Mouse (Mus musculus) CH12.LX (cell line): ENCODE data around the gene Tmem178. TPM values are rescaled to one million over a fixed set of nuclear protein-coding genes. Genes with fewer than 3 reads are reported as not detected.

ENCODE experiments used
- DNase-seq: peaks from one replicate; pipeline ENCODE4 v3.0.0-alpha.2; 2013; ENCODE audit errors: extremely low read depth
- H3K27ac ChIP-seq: 2 replicates; pipeline ENCODE4 v1.5.1; 2012; ENCODE audit warnings: low read depth, mild to moderate bottlenecking, control low read depth, moderate library complexity; ENCODE audit not compliant: insufficient read depth
- H3K27me3 ChIP-seq: replicated peaks from 2 replicates; pipeline ENCODE3; 2012; ENCODE audit warnings: inconsistent platforms
- H3K36me3 ChIP-seq, 2 experiments: replicated peaks in 1 of 2; 2 replicates each; pipeline versions ENCODE3 to v1.6.1; 2012; ENCODE audit warnings: inconsistent platforms in 1 of 2, low read length in 1 of 2, mild to moderate bottlenecking in 1 of 2, mixed read lengths in 1 of 2, moderate library complexity in 1 of 2; ENCODE audit not compliant: control insufficient read depth in 1 of 2, insufficient read depth in 1 of 2
- H3K4me1 ChIP-seq, 2 experiments: 2 replicates each; pipeline ENCODE4 v1.6.1; 2012; ENCODE audit warnings: inconsistent platforms in 1 of 2, moderate library complexity in 1 of 2; ENCODE audit not compliant: insufficient read depth in 2 of 2, control insufficient read depth in 1 of 2
- H3K4me2 ChIP-seq: 2 replicates; pipeline ENCODE4 v1.6.1; 2012; ENCODE audit warnings: low read depth, mild to moderate bottlenecking, control low read depth; ENCODE audit not compliant: poor library complexity, insufficient read depth, severe bottlenecking
- H3K4me3 ChIP-seq, 3 experiments: fragments of 150-350 bp in 1 of 3; sonication (generic) in 1 of 3; replicated peaks in 1 of 3; 2 replicates each; pipeline versions ENCODE3 to v1.5.1; 2011 to 2012; ENCODE audit warnings: low read depth in 2 of 3, low read length in 2 of 3, mild to moderate bottlenecking in 2 of 3, moderate library complexity in 2 of 3, control low read depth in 1 of 3, improper control_type of control experiment in 1 of 3, inconsistent platforms in 1 of 3, mixed read lengths in 1 of 3; ENCODE audit not compliant: poor library complexity in 1 of 3
- H3K79me2 ChIP-seq: replicated peaks from 2 replicates; pipeline ENCODE4 v1.6.1; 2012; ENCODE audit warnings: mild to moderate bottlenecking, moderate library complexity; ENCODE audit not compliant: control insufficient read depth, poor library complexity, insufficient read depth, severe bottlenecking; ENCODE audit errors: extremely low read depth
- H3K9ac ChIP-seq: 2 replicates; pipeline ENCODE4 v1.6.1; 2012; ENCODE audit warnings: low read depth, mild to moderate bottlenecking, control low read depth, moderate library complexity; ENCODE audit not compliant: insufficient read depth
- H3K9me3 ChIP-seq: replicated peaks from 2 replicates; pipeline ENCODE3; 2012; ENCODE audit warnings: low read length, inconsistent platforms, mixed read lengths
- BHLHE40 ChIP-seq: IDR thresholded peaks from 2 replicates; pipeline ENCODE4 v1.6.1; 2011; ENCODE audit warnings: mild to moderate bottlenecking, low read depth, low read length, improper control_type of control experiment
- CHD1 ChIP-seq: IDR thresholded peaks from 2 replicates; pipeline ENCODE4 v1.6.1; 2012; ENCODE audit warnings: low read depth, low read length, improper control_type of control experiment, inconsistent platforms
- E2F4 ChIP-seq: IDR thresholded peaks from 2 replicates; pipeline ENCODE4 v1.6.1; 2011; ENCODE audit warnings: low read depth, low read length, improper control_type of control experiment; ENCODE audit not compliant: insufficient replicate concordance
- ELF1 ChIP-seq: IDR thresholded peaks from 2 replicates; pipeline ENCODE4 v1.6.1; 2014; ENCODE audit warnings: low read depth, mild to moderate bottlenecking, inconsistent platforms, low read length, improper control_type of control experiment
- EP300 ChIP-seq: IDR thresholded peaks from 2 replicates; pipeline ENCODE4 v1.6.1; 2011; ENCODE audit warnings: low read length, improper control_type of control experiment
- ETS1 ChIP-seq: conservative IDR thresholded peaks from 2 replicates; pipeline ENCODE4 v1.6.1; 2012; ENCODE audit warnings: low read depth, mild to moderate bottlenecking, inconsistent platforms, low read length, improper control_type of control experiment, moderate library complexity
- HCFC1 ChIP-seq: IDR thresholded peaks from 2 replicates; pipeline ENCODE4 v1.6.1; 2012; ENCODE audit warnings: low read depth, mild to moderate bottlenecking, inconsistent platforms, low read length, improper control_type of control experiment
- JUND ChIP-seq: conservative IDR thresholded peaks from 2 replicates; pipeline ENCODE4 v1.6.1; 2011; ENCODE audit warnings: low read depth, low read length, improper control_type of control experiment
- KAT2A ChIP-seq: IDR thresholded peaks from 2 replicates; pipeline ENCODE4 v1.6.1; 2012; ENCODE audit warnings: low read length, improper control_type of control experiment, inconsistent platforms; ENCODE audit not compliant: insufficient replicate concordance
- MAX ChIP-seq: IDR thresholded peaks from 2 replicates; pipeline ENCODE4 v1.6.1; 2011; ENCODE audit warnings: low read length, improper control_type of control experiment
- MXI1 ChIP-seq: IDR thresholded peaks from 2 replicates; pipeline ENCODE4 v1.6.1; 2011; ENCODE audit warnings: mild to moderate bottlenecking, low read depth, low read length, improper control_type of control experiment
- NRF1 ChIP-seq: IDR thresholded peaks from 2 replicates; pipeline ENCODE4 v1.6.1; 2014; ENCODE audit warnings: low read depth, mild to moderate bottlenecking, inconsistent platforms, low read length, improper control_type of control experiment, moderate library complexity
- POLR2A ChIP-seq: IDR thresholded peaks from 2 replicates; pipeline ENCODE4 v1.6.1; 2011; ENCODE audit warnings: low read depth, mild to moderate bottlenecking, improper control_type of control experiment, low read length
- POLR2AphosphoS2 ChIP-seq: IDR thresholded peaks from 2 replicates; pipeline ENCODE4 v1.6.1; 2011; ENCODE audit warnings: low read depth, low read length, improper control_type of control experiment
- RAD21 ChIP-seq: IDR thresholded peaks from 2 replicates; pipeline ENCODE4 v1.6.1; 2011; ENCODE audit warnings: low read depth, mild to moderate bottlenecking, low read length, improper control_type of control experiment, moderate library complexity
- SIN3A ChIP-seq: IDR thresholded peaks from 2 replicates; pipeline ENCODE4 v1.6.1; 2012; ENCODE audit warnings: low read length, improper control_type of control experiment, inconsistent platforms
- SMC3 ChIP-seq: IDR thresholded peaks from 2 replicates; pipeline ENCODE4 v1.6.1; 2011; ENCODE audit warnings: low read depth, low read length, improper control_type of control experiment
- TBP ChIP-seq: conservative IDR thresholded peaks from 2 replicates; pipeline ENCODE4 v1.6.1; 2011; ENCODE audit warnings: low read depth, low read length, improper control_type of control experiment
- UBTF ChIP-seq: IDR thresholded peaks from 2 replicates; pipeline ENCODE4 v1.6.1; 2012; ENCODE audit warnings: low read depth, mild to moderate bottlenecking, inconsistent platforms, low read length, improper control_type of control experiment, moderate library complexity
- USF2 ChIP-seq: conservative IDR thresholded peaks from 2 replicates; pipeline ENCODE4 v1.6.1; 2011; ENCODE audit warnings: low read depth, low read length, improper control_type of control experiment
- ZMIZ1 ChIP-seq: IDR thresholded peaks from 2 replicates; pipeline ENCODE4 v1.6.1; 2012; ENCODE audit warnings: low read depth, mild to moderate bottlenecking, inconsistent platforms, low read length, improper control_type of control experiment
- ZNF384 ChIP-seq: IDR thresholded peaks from 2 replicates; pipeline ENCODE4 v1.6.1; 2012; ENCODE audit warnings: low read depth, low read length, improper control_type of control experiment, inconsistent platforms
- dilution Hi-C: fragments of 300-500 bp; cut with MboI; formaldehyde crosslinking; loops from 2 replicates; pipeline ENCODE4 v1.14.3; 2020; ENCODE audit warnings: low sequenced_read_pairs; ENCODE audit not compliant: extremely low pct_unique_long_range_greater_than_20kb, extremely low pct_ligation_motif_present
- in situ Hi-C: fragments of 300-500 bp; cut with MboI; formaldehyde crosslinking; loops from 3 replicates; pipeline ENCODE4 v1.14.3; 2019; ENCODE audit warnings: low sequenced_read_pairs, low pct_ligation_motif_present, low pct_unique_long_range_greater_than_20kb, mixed read lengths
- polyA plus RNA-seq: library from polyadenylated mRNA; unstranded; fragments of >175 nt; gene quantifications from 2 replicates; pipeline ENCODE4 v1.2.1, GENCODE M21; 2012; ENCODE audit warnings: low read depth; ENCODE audit not compliant: insufficient read length
- total RNA-seq, 2 experiments: library from RNA; depleted of rRNA; stranded (reverse); fragments of 300-350 nt in 1 of 2; fragments of >200 nt in 1 of 2; gene quantifications; 2 replicates each; pipeline ENCODE4 v1.2.3; 2012 to 2014

Tmem178 gene
- total and polyA plus RNA-seq, 3 experiments: not detected

GRCm38 (mm10) chr17:80936521-80936920 lies 7.9 kb upstream of the Tmem178 start:
- Histone ChIP-seq H3K36me3 (no peaks in the 10 kb centered on the region), H3K27ac (no peak overlapping the region), H3K27me3 (no peaks in the 10 kb centered on the region), H3K4me3 (no peak overlapping the region), H3K9ac (no peak overlapping the region), H3K9me3 (no peaks in the 10 kb centered on the region), H3K4me1 (peaks cover 7 to 15% of the 10 kb centered on the region in 2 experiments; a peak in 3 of 4 replicates), H3K79me2 (no peaks in the 10 kb centered on the region), H3K4me2 (no peak overlapping the region)
- no peak for DNase-seq
- dilution Hi-C loops (no loop called here), in situ Hi-C loops (no loop called here)
- TF ChIP-seq USF2 (no peak), UBTF (no peak), TBP (no peak), ZNF384 (no peak), KAT2A (no peak), NRF1 (no peak), JUND (no peak), ETS1 (no peak), MXI1 (no peak), SIN3A (no peak), ELF1 (no peak), MAX (no peak), E2F4 (no peak)

- H3K36me3 ChIP-seq: no peaks in the 10 kb centered on the region
- 0 out of 4 replicates have a peak, but pooled peaks cover 0 to 4% of the 10 kb centered on the region in 2 experiments for H3K4me1 ChIP-seq
- no peak for TF ChIP-seq SMC3
- H3K27ac ChIP-seq: no peak overlapping the region
- no peaks in the 10 kb centered on the region for H3K27me3 ChIP-seq
- dilution Hi-C loops (no loop called here), in situ Hi-C loops (no loop called here)
- peaks cover 10% of the 10 kb centered on the region for H3K9me3 ChIP-seq
- no peak overlapping the region for H3K9ac ChIP-seq
- no peak for DNase-seq
- H3K4me2 ChIP-seq: no peak overlapping the region
- H3K79me2 ChIP-seq: no peaks in the 10 kb centered on the region
- H3K4me3 ChIP-seq: no peak overlapping the region
These were observed 4.6 kb upstream of the Tmem178 start for GRCm38 (mm10) chr17:80939833-80940232.

- Histone ChIP-seq H3K9me3 (peaks cover 11% of the 10 kb centered on the region), H3K27ac (no peak overlapping the region), H3K36me3 (no peaks in the 10 kb centered on the region), H3K27me3 (no peaks in the 10 kb centered on the region)
- dilution Hi-C loops: no loop called here
- DNase-seq: no peak
- TF ChIP-seq JUND (no peak), CHD1 (no peak), MAX (no peak), ZMIZ1 (no peak), EP300 (no peak), POLR2A (no peak), USF2 (no peak), SIN3A (no peak), RAD21 (no peak), POLR2AphosphoS2 (no peak), BHLHE40 (no peak), HCFC1 (no peak), TBP (no peak), ELF1 (no peak), KAT2A (no peak), E2F4 (no peak), SMC3 (no peak), NRF1 (no peak)
- TF ChIP-seq, all 38 proteins: peak for 0
- Histone ChIP-seq H3K9ac (no peak overlapping the region), H3K4me3 (no peak overlapping the region), H3K4me1 (0 out of 4 replicates have a peak, but pooled peaks cover 0 to 4% of the 10 kb centered on the region in 2 experiments), H3K79me2 (no peaks in the 10 kb centered on the region), H3K4me2 (no peak overlapping the region)
- in situ Hi-C loops: no loop called here
These were observed 2.6 kb upstream of the Tmem178 start for GRCm38 (mm10) chr17:80941857-80942256.
